8 mouse cellular contexts compared by ENCODE assay signal in genomic region chr7:45305275-45305674, GRCm38 (mm10). TPM values are rescaled to one million over a fixed set of nuclear protein-coding genes. Genes with fewer than 3 reads are reported as not detected.
DNase-seq lines count a peak whose midpoint lies in the region; ATAC-seq lines count a peak whose summit lies in the region.

No protein-coding gene starts in this region.

- no peak overlapping the region for H3K4me3 ChIP-seq in intestine, embryonic 16.5 days (ENCODE audit: low read length)
- H3K4me3 ChIP-seq in megakaryocyte, embryonic 14.5 days (replicated peaks): peak overlapping the region; percentile 35

- H3K9me3 ChIP-seq in intestine, embryonic 16.5 days (ENCODE audit: control insufficient read depth, low read length): no peaks in the 10 kb centered on the region
- H3K9me3 ChIP-seq in megakaryocyte, embryonic 14.5 days: no peaks in the 10 kb centered on the region

- WGBS in intestine, embryonic 16.5 days: 9% methylated on average over 17 of the region's 17 CpGs

- H3K36me3 ChIP-seq in intestine, embryonic 16.5 days (ENCODE audit: control insufficient read depth, insufficient read depth, low read length): peaks cover 6% of the 10 kb centered on the region; the same call in 1 of the 2 replicates
- H3K36me3 ChIP-seq in megakaryocyte, embryonic 14.5 days (replicated peaks; ENCODE audit: low read length): peaks cover 17% of the 10 kb centered on the region

- peak; percentile 66 for DNase-seq in ovary, postnatal 14 days (ENCODE audit: low spot score)
- no peak for DNase-seq in ovary, adult 18-20 months (ENCODE audit: low spot score)
- DNase-seq in cerebellum, adult 9-11 months: peak; percentile 88
- DNase-seq in frontal cortex, adult 2 months (ENCODE audit: extremely low spot score in 1 of 2, low spot score in 1 of 2): peak; percentile 67 to 83
- peak; percentile 67 to 75 for DNase-seq in left cerebral cortex, postnatal 14 days (ENCODE audit: low spot score in 2 of 2)
- peak; percentile 43 for DNase-seq in right cerebral cortex, postnatal 25 days

- peak overlapping the region; percentile 45 for H3K9ac ChIP-seq in intestine, embryonic 16.5 days (ENCODE audit: low read depth, low read length)

- H3K27me3 ChIP-seq in intestine, embryonic 16.5 days (replicated peaks; ENCODE audit: control insufficient read depth, insufficient read depth, low read length): no peaks in the 10 kb centered on the region
- peaks cover 29% of the 10 kb centered on the region for H3K27me3 ChIP-seq in megakaryocyte, embryonic 14.5 days (replicated peaks)

- intact Hi-C loops in left cerebral cortex, postnatal 14 days (cut with DNase I): loop anchor here (5.0 kb wide), 1 partner anchor 37 kb away; no protein-coding TSS in a partner anchor

- H3K4me2 ChIP-seq in intestine, embryonic 16.5 days (ENCODE audit: low read depth, low read length): peak overlapping the region; percentile 32

- peaks cover 9% of the 10 kb centered on the region for H3K4me1 ChIP-seq in intestine, embryonic 16.5 days (ENCODE audit: control insufficient read depth, insufficient read depth, low read length)
- H3K4me1 ChIP-seq in megakaryocyte, embryonic 14.5 days: peaks cover 36% of the 10 kb centered on the region

- ATAC-seq in intestine, embryonic 16.5 days: peak; percentile 83

- 0 out of 2 replicates have a peak overlapping the region, but pooled peaks have one; percentile 2 for H3K27ac ChIP-seq in intestine, embryonic 16.5 days (ENCODE audit: low read length)

RNA-seq across cellular contexts. Expression of gene Slc6a21, which starts 28.0 kb away (rescaled TPM):
- polyA plus RNA-seq in frontal cortex, adult 2 months (2012; rRNA removed): 0.20 and 0.29 TPM in 2 replicates
- not detected in 2 replicates for polyA plus RNA-seq in intestine, embryonic 16.5 days (2015; fragmentation: Nextera tagmentation; extraction: Ambion mirVana)
- total RNA-seq in left cerebral cortex, postnatal 14 days (2021): under 1 TPM; 0.40 to 0.59 TPM
- not detected in 2 replicates for polyA plus RNA-seq in megakaryocyte, embryonic 14.5 days (2012; ENCODE audit: insufficient read depth, low replicate concordance)

RNA-seq across cellular contexts. Expression of gene Trpm4, which starts 28.3 kb away (rescaled TPM):
- 22.6 and 24.5 TPM in 2 replicates for polyA plus RNA-seq in frontal cortex, adult 2 months (2012; rRNA removed)
- 33.4 and 36.3 TPM in 2 replicates for polyA plus RNA-seq in intestine, embryonic 16.5 days (2015; fragmentation: Nextera tagmentation; extraction: Ambion mirVana)
- total RNA-seq in left cerebral cortex, postnatal 14 days (2021): 10 to 100 TPM; 19.5 to 21.3 TPM
- 7.6 TPM in 1 of 2 replicates, not detected in the other for polyA plus RNA-seq in megakaryocyte, embryonic 14.5 days (2012; ENCODE audit: insufficient read depth, low replicate concordance)

RNA-seq across cellular contexts. Expression of gene Hrc, which starts 29.8 kb away (rescaled TPM):
- polyA plus RNA-seq in frontal cortex, adult 2 months (2012; rRNA removed): 0.60 and 0.61 TPM in 2 replicates
- polyA plus RNA-seq in intestine, embryonic 16.5 days (2015; fragmentation: Nextera tagmentation; extraction: Ambion mirVana): 0.86 and 1.4 TPM in 2 replicates
- 1 to 10 TPM in 1 of 2 experiments, under 1 TPM in 1; 0.99 to 1.2 TPM for total RNA-seq in left cerebral cortex, postnatal 14 days (2021)
- not detected in 2 replicates for polyA plus RNA-seq in megakaryocyte, embryonic 14.5 days (2012; ENCODE audit: insufficient read depth, low replicate concordance)
